Mouse (Mus musculus) embryonic fibroblast, embryonic 13.5 days (primary cell): ENCODE measurements around the gene Taok1. TPM values are rescaled to one million over a fixed set of nuclear protein-coding genes. Genes with fewer than 3 reads are reported as not detected.
A peak's percentile ranks its signal among the peaks of the same experiment; 100 is the strongest.

Experiments used
- H3K27ac ChIP-seq: 2 replicates; pipeline ENCODE4 v1.5.1; 2012; ENCODE audit warnings: low read length, control low read depth, inconsistent platforms; ENCODE audit not compliant: insufficient read depth
- H3K4me1 ChIP-seq: 2 replicates; pipeline ENCODE4 v1.6.1; 2011; ENCODE audit warnings: low read length; ENCODE audit not compliant: control insufficient read depth, insufficient read depth
- H3K4me3 ChIP-seq: 2 replicates; pipeline ENCODE4 v1.5.1; 2011; ENCODE audit warnings: mild to moderate bottlenecking, control low read depth, low read length; ENCODE audit not compliant: insufficient read depth
- CTCF ChIP-seq: IDR thresholded peaks from 2 replicates; pipeline ENCODE4 v1.5.1; 2011; ENCODE audit warnings: mild to moderate bottlenecking, control low read depth, low read length, moderate library complexity, borderline replicate concordance; ENCODE audit not compliant: insufficient read depth
- POLR2A ChIP-seq: IDR thresholded peaks from 2 replicates; pipeline ENCODE4 v1.6.1; 2011; ENCODE audit warnings: low read depth, mild to moderate bottlenecking, control low read depth, low read length, moderate library complexity
- polyA plus RNA-seq: library from polyadenylated mRNA; stranded (reverse); fragments of >200 nt; gene quantifications from 2 replicates; pipeline ENCODE4 v1.2.4, GENCODE M21; 2011; ENCODE audit warnings: low read depth; ENCODE audit not compliant: missing spikeins, insufficient read length

Taok1 gene
- polyA plus RNA-seq, 1 experiment, result 62.1 TPM

DNA sequence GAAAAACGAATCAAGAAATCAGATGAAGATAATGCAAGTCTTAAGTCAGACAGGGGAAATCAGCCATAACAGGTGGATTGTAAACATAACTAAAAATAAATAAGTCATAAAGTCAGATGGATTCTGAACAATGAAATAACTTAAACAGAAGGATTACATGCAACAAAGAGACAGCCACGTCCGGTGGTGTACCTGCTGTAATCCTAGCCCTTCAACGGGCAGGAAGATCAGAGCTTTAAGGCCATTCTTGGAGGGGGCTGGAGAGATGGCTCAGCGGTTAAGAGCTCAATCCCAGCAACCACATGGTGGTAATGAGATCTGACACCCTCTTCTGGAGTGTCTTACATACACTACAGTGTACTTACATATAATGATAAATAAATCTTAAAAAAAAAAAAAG lies 96.3 kb downstream of the Taok1 start:
- no peak overlapping the region for H3K27ac ChIP-seq
- no peaks in the 10 kb centered on the region for H3K4me1 ChIP-seq
- TF ChIP-seq POLR2A (no peak), CTCF (no peak)
- H3K4me3 ChIP-seq, result no peak overlapping the region

DNA sequence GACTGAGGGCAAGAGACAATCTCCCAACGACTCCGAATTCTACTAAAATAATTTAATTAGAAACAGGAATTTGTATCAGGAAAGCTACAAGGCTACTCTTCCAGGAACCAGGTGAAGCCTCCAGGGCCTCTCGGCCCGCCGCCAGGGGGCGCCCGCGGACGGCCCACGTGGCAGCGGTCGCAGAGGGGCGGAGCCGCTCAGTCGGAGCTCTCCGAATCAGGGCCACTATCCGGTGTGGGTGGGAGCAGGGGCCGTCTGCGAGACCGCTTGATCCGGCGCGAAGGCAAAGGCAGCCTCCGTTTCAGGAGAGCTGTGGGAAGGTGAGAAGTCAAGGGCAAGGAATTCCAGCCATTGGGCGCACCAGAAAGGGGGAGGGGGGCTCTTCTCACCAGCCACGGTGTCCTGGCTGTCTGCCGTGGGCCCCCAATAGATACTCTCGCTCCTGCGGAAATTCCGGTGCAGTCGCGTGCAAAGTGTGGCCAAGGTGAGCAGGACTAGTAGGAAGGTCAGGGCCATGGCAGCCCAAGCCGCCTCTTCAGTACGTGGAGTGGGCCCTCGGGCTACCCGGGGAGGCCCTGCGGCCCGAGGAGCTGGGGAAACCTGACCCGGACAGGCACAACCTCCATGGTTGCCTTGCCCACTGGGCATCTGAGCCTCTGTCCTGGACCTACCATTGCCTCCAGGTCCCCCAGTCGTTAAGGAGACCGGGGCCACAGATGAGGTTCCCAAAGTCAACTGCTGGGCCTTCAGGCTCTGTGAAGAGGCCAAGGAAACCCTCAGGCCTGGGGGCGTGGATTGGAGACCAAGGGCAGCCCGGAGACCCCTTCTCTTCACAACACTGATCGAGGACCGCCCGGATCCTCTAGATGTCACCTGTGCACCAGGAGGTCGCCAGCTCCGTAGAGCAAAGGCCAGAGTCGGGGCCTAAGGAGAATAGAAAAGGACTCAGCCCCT lies 99.3 kb downstream of the Taok1 start:
- 0 out of 2 replicates have a peak overlapping the region, but pooled peaks have one; percentile 12 for H3K27ac ChIP-seq
- TF ChIP-seq POLR2A (peak; percentile 62), CTCF (peak; percentile 40)
- 0 out of 2 replicates have a peak, but pooled peaks cover under 1% of the 10 kb centered on the region for H3K4me1 ChIP-seq
- H3K4me3 ChIP-seq, result no peak overlapping the region

DNA sequence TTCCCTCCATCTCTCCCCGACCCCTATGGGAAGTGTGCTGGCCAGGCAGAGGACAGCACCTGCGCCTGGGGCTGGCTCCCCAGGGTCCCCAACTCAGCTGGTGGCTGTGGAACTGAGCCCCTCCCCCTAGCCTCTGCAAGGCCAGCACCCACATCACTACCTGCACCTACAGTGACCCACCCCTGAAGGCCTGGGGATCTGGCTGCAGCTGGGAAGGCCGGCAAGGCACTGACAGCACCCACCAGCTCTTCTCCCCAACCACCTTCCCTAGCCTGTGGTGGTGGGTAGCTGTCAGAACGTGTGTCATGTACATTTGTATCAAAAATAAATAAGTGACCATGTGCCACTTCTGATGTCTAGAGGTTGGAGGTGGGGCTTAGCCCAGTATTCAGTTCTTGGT lies 100.2 kb downstream of the Taok1 start:
- Histone ChIP-seq H3K27ac (no peak overlapping the region), H3K4me3 (no peak overlapping the region), H3K4me1 (0 out of 2 replicates have a peak, but pooled peaks cover 3% of the 10 kb centered on the region)
- TF ChIP-seq POLR2A (no peak), CTCF (no peak)

DNA sequence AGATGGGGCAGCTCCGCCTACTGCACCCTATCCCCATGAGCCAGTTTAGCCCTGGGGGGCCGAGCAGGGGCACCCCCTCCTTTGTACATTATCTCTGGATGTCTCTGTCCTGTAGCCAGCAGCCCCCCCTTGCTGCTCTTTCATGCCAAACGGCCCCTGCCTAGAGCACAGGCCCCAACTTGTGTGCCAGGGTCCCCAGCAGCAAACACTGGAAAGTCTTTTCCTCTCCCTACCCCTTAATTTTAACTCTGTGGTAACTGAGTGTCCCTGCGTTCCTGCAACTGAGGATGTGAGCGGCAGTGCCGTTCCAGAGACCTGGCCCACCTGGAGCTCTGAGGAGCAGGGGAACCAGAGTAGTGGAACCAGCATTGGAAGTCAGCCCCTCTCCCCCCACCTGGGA lies 100.7 kb downstream of the Taok1 start:
- Histone ChIP-seq H3K27ac (no peak overlapping the region), H3K4me3 (no peak overlapping the region), H3K4me1 (0 out of 2 replicates have a peak, but pooled peaks cover 3% of the 10 kb centered on the region)
- TF ChIP-seq POLR2A (no peak), CTCF (no peak)

DNA sequence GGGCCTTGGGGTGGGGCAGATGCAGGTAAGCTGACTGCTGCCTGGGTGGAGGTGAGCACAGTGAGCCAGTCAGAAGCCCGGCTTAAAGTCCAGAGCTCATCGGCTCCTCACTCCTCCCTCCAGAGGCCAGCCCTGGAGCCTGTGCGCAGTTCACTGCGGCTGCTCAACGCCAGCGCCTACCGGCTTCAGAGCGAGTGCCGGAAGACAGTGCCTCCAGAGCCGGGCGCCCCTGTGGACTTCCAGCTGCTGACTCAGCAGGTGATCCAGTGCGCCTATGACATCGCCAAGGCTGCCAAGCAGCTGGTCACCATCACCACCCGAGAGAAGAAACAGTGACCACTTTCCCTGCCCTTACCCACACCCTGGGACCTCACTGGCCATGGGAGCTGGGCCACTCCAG lies 101.3 kb downstream of the Taok1 start:
- Histone ChIP-seq H3K4me3 (no peak overlapping the region), H3K4me1 (0 out of 2 replicates have a peak, but pooled peaks cover 3% of the 10 kb centered on the region), H3K27ac (no peak overlapping the region)
- TF ChIP-seq POLR2A, result no peak
- no peak for TF ChIP-seq CTCF

DNA sequence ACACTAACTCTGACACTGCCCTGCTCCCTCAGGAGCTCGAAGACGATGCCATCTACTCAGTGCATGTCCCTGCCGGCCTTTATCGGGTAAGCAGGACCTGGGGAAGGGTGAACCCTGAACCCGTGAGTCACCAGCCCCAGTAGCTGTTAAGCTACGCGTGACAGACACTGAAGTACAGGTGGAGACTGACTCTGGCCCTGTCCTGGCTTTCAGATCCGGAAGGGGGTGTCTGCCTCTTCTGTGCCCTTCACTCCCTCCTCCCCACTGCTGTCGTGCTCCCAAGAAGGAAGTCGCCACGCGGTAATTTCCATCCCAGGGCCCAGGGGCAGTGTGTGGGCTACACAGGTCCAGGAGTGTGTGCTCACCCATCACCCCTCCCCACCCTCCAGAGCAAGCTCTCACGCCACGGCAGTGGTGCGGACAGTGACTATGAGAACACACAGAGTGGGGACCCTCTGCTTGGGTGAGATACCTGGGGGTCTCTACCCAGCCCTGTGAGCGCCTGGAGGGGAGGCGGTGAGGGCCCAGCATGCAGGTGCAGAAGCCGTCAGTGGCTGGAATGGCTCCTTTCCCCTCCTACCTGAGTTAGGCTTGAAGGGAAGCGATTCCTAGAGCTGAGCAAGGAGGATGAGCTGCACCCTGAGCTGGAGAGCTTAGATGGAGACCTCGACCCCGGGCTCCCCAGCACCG lies 102.2 kb downstream of the Taok1 start:
- Histone ChIP-seq H3K4me3 (no peak overlapping the region), H3K27ac (no peak overlapping the region), H3K4me1 (0 out of 2 replicates have a peak, but pooled peaks cover 5% of the 10 kb centered on the region)
- TF ChIP-seq CTCF (no peak), POLR2A (no peak)

DNA sequence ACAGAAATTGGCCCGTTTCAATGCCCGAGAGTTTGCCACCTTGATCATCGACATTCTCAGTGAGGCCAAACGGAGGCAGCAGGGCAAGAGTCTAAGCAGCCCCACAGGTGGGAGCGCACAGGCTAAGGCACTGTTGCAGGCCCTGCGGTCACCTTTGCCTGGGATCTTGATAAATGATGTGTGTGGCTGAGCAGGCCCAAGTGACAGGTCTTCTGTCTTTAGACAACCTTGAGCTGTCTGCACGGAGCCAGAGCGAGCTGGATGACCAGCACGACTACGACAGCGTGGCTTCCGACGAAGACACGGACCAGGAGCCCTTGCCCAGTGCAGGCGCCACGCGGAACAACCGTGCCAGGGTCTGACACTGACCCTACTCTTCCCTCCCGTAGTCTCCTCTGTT lies 103.2 kb downstream of the Taok1 start:
- Histone ChIP-seq H3K27ac (no peak overlapping the region), H3K4me1 (0 out of 2 replicates have a peak, but pooled peaks cover 5% of the 10 kb centered on the region), H3K4me3 (no peak overlapping the region)
- TF ChIP-seq CTCF (no peak), POLR2A (no peak)

DNA sequence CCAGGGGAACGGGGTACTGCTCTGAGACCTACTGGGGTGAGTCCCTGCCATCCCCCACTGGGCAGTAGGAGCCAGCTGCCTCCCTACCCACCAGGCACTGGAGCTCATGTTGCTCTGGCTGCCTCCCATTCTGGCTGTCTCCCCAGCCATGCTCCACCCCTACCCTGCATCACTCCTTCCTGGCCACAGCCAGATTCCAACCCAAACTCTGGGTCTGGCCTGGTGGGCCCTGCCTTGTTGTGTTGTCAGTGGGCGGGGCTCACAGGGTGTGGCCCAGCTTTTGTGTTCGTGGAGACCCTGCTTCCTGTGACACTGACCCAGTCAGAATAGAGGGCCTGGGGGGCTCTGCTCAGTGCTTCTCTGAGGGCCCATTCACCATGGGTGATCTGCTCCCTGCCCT lies 104.1 kb downstream of the Taok1 start:
- Histone ChIP-seq H3K4me1 (0 out of 2 replicates have a peak, but pooled peaks cover 5% of the 10 kb centered on the region), H3K4me3 (no peak overlapping the region), H3K27ac (0 out of 2 replicates have a peak overlapping the region, but pooled peaks have one; percentile 23)
- TF ChIP-seq POLR2A, result no peak; the same call in 1 of the 2 replicates
- no peak for TF ChIP-seq CTCF

DNA sequence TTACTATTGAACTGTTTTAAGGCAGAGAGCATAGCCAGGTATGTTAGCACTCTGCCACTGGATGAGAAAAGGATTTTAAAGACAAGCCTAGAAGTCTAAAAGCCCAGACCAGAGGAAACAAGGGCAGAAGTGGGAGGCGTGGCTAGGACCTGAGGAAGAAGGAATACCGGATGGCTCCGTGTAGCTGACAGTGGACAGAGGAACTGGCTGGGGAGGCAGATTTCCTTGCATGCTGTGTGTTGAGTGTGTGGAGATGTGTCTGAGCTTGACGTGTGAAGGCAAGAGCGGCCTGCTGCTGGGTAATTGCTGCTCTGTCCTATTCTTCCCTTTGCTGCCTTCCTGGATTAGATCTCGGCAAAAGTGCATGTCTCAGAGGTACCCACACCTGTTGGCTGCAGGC lies 105.1 kb downstream of the Taok1 start:
- H3K27ac ChIP-seq, result no peak overlapping the region
- TF ChIP-seq CTCF (no peak), POLR2A (no peak)
- H3K4me1 ChIP-seq, result peaks cover 15% of the 10 kb centered on the region; the same call in 1 of the 2 replicates
- H3K4me3 ChIP-seq, result no peak overlapping the region

DNA sequence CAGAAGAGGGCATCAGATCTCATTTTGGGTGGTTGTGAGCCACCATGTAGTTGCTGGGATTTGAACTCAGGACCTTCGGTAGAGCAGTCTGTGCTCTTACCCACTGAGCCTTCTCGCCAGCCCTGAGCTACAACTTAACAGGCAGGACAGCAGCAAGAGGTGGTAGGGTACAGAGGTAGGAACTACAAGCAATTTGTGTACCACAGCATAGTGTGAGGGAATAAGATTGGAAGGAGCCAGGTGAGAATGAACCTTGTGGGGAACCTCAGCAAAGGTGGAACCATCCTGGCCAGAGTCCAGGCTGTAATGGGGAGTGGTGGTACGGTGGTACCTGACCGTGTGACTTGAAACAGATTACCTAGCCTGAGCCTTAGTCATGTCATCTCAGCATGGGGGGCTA lies 105.6 kb downstream of the Taok1 start:
- TF ChIP-seq CTCF (no peak), POLR2A (no peak)
- Histone ChIP-seq H3K4me1 (peaks cover 15% of the 10 kb centered on the region; the same call in 1 of the 2 replicates), H3K27ac (no peak overlapping the region), H3K4me3 (no peak overlapping the region)
